Mouse (Mus musculus): Measurements from ENCODE around the gene Thpo.

Gene Thpo

DNA sequence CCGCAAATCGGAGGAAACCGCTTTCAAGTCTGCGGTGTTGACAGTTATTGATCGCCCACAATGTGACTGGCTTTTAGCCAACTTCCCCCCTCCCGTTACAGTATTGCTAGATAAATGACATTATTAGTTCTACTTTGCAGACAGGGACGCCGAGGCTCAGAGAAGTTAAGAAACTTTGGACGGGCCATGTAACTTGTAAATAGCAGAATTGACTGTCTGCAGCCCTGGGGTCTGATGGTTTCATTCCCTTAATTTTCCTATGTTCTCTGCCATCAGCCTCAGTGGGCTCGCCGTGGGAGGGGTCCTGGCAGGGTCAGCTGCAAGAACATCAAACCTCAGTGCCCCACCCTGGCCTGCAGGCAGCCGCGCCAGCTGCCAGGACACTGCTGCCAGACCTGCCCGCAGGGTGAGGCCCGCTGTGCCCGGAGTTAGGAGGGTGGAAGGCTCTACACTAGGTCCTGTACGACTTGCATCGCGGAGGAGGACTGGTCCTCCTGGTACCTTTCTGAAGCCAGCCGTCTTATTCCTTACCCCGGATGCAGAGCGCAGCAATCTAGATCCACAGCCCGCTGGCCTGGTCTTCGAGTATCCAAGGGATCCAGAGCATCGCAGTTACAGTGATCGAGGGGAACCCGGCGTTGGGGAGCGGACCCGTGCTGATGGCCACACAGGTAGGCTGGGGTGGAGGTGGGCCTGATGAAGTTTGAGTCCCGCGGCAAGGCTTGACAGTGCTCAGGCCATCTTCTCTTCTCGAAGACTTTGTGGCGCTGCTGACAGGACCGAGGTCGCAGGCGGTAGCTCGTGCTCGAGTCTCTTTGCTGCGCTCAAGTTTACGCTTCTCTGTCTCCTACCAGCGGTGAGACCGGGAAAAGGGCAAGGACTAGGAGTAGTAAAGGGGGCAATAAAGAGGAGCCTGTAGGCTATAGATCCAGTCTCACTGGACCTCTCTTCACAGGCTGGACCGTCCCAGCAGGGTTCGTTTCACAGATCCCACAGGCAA lies at the start of gene Thpo:
Thpo (minus strand) TSS at position 781 of the 1,000 bp plus-strand sequence.
- in situ Hi-C loops (cut with MboI): no loop called here

DNA sequence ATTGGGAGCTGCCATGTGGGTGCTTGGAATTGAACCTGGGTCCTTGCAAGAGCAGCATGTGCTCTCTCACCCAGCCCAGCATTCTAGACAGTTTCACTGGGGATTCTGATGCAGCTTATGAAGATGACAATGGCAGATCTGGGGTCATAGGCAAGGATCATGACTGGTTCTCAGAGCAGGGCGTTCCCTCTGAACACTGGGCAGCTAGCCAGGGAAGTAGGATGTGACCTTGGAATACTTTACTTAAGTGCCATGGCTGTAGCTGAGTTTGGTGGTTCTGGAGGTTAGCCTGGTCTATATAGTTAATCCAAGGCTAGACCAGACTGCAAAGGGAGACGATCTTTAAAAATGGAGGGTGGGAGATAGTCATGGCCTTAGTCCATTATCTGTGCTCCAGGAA lies 49.6 kb upstream of the Thpo start:
- in situ Hi-C loops (cut with MboI): no loop called here

DNA sequence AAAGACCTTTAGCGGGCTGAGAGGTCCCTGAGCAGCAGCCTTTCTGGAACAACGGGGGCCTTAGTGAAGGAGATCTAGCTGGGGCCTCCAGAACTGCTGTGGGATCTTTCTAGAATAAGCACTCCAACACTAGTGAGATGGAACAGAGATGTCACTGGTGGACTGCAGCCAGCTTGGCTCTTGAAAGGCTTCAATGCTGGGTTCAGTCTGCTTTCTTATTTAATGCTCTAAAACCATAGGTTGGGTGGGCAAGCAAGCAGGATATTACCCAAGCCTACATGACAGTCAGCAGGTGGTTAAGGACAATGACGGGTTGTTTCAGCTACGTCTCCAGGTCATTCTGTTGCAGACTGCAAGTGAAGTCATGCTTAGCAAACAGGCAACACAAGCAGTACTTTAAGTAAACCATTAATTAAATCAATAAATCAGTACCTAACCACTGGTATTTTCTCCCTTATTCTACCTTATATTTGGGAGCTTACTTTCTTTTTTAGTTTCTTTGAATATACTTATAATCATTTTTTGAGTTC lies 46.9 kb upstream of the Thpo start:
- in situ Hi-C loops (cut with MboI): no loop called here

DNA sequence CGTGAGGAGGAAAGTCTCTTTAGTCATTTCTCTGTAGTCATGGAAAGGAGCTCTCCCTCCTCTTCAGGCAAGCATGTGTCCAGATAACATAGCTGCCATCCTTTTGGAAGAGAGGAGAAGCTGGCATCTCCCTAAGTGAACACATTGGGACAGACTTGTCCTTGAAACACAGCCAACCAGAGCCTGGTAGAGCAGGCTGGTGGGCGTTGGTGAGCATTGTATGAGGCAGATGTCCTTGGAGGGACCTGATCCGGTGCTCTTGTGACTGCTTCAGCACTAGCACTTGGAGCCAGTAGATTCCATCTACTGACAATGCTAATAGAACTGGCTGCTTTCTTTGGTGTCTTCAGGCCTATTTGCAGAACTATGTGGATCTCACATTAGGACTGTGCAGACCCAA lies 45.5 kb upstream of the Thpo start:
- in situ Hi-C loops (cut with MboI): no loop called here

DNA sequence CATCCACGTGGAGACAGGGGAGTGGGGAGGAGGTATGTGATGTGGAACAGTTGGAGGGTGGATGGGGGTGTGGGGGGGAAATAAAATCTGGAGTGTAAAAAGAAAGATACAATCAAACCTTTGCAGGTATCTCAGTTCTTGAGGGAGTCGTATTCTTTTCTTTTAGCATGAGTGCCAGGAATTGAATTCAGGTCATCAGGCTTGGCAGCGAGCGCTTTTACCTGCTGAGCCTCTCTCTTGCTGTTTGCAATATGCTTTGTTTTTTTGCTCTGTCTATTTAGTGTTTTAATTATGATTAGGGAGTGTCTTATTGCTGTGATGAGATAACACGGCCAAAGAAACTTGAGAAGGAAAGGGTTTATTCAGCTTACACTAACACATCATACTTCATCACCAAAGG lies 40.7 kb upstream of the Thpo start:
- in situ Hi-C loops (cut with MboI): no loop called here

DNA sequence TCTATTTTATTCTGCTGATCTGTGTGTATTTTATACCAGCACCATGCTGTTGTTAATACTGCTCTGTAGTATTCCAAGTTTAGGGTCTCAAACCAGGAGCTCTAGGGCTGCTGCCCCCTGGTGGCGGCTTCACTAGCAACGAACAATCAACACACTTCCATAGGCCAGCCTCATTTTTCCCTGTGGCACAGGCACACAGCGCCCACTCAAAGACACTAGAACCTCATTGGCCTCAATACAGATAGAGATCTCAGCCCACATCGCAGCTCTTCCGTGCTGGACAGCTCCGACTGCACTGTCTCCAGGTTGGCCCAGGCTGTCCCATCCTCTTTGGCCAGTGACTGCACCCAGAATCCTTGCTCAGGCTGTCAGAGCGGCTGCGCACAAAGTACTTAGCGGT lies 30.9 kb upstream of the Thpo start:
- in situ Hi-C loops (cut with MboI): no loop called here

DNA sequence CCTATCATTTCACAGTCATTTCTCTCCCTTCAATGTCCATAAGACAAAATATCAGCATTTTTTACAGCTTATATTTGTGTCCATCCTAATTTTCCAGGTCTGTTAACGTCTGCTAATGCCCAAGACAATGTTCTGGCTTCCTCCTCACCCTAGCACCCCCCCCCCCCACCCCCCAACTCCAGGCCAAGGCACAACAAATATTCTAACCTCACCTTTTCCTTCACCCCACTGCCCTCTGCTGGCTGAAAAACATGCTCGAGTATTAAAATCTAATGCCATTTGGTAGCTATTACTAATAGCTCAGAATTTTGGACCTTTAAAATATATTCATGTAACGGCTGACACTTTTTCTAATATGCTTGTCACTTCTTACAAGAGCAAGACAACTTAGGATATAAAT lies 27.4 kb upstream of the Thpo start:
- in situ Hi-C loops (cut with MboI): no loop called here

DNA sequence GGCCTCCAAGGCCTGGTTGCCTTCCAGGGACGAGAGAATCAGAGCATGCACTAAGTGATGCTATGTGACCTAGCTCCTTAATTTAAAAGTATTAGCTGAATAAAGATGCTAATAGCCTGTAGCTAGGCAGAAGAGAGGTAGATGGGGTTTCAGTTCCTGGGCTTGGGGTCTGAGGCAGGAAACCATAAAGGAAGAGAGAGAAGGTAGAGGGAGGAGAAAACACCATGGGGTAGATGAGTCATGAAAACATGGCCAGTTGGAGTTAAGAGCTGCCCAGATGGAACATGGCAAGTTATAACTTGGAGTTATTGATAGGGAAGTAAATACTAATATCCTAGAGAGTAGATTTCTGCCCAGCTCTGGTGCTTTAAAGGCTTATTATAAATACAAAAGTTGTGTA lies 23.1 kb upstream of the Thpo start:
- in situ Hi-C loops (cut with MboI): no loop called here

DNA sequence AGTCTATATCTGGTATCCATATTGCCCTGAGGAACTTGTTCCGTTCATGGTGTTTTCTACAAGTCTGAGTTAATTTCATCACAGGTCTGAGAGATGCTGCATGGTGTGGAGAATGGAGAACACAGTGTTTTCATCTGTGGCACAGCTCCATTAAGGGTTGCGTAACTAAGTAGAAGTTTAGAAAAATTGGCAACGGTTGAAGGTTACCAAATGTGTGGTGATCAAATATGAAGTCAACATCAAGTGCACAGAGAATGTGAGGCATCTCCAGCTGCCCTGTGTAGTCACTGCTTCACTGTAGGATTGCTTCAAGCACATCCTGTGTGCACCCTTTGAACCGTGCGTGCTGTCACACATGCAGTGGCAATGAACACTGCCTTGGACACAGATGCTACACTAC lies 21.7 kb upstream of the Thpo start:
- in situ Hi-C loops (cut with MboI): no loop called here

DNA sequence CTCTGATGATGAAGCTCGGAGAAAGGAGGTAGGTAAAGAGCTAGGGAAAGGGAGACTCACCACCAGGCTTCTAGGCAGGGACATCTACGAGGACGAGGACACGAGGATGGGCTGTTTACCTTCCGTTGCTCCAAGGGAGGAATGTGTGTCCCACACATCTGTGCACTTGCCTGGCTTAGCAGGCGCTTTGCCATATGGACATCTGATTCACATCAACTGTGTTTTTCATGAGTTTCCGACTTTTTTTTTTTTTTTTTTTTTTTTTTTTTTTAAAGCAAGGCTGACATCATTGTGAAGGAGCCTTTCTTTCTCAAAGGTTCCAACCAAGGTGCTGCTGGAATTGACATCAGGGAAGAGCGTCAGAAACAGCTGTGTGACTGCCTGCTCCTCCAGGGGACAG lies 16.2 kb upstream of the Thpo start:
- in situ Hi-C loops (cut with MboI): no loop called here

DNA sequence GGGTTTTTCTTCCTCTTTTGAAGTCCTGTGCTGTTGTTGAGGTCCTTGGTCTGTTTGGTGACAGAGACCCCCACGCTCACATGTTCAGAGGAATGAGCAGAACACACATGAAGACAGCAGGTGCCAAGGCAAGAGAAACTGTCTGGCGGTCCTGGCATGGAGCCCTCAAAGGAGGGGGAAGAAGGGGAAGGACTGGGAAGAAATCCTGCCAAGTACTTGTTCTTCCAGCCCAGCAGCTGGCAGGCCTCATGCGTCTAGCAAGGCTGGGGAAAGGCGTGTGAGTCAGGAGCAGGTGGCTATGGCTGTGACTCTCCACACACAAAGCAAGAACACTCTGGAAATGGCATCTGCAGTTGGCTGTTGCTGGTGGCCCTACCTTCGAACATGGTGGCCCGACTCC lies 12.3 kb upstream of the Thpo start:
- in situ Hi-C loops (cut with MboI): no loop called here

DNA sequence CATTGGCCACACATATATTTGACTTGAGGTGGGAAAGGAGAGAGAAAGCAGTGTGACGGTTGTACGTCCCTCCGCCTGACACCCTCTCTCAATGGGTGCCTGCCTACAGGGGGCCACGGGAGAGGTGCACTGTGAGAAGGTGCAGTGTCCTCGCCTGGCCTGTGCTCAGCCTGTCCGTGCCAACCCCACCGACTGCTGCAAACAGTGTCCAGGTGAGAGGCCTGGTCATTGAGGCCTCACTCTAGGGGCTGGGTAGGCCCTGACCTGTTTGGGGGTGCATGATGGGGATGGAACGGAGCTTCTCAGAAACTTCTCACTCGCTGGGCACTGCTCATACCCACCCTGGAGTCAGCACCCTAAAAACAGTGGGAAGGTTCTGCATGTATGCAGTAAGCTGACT lies 5.5 kb upstream of the Thpo start:
- in situ Hi-C loops (cut with MboI): no loop called here

DNA sequence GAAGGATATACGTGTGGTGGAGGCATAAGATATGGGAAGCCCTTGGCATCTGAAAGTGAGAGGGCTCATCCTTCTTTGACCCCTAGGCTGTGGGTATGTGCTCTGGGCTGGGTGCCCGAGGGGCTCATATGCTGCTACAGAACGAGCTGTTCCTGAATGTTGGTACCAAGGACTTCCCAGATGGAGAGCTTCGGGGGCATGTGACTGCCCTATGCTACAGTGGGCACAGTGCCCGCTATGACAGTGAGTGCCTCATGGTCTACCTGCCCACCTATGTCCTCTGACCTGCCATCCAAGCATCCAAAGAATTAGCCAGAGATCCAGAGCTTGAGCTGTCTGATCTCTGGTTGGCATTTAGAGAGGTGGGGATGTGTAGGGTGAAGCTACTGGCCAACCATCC lies 2.5 kb upstream of the Thpo start:
- in situ Hi-C loops (cut with MboI): no loop called here

DNA sequence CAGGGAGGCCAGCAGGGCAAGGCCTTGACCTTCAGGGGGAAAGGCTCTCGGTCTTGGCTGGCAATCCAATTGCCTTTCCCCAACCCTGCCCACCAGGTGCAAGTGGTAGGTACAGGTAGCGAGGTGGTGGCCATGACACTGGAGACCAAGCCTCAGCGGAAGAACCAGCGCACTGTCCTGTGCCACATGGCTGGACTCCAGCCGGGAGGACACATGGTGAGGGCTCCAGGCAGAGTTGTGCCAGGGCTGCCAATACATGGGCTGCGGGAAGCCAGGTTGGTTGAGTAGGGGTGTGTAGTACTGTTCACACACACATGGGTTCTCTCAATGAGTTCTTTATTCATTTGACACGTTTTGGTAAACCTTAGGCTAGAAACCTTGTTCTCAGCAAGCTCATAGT lies 1.9 kb upstream of the Thpo start:
- in situ Hi-C loops (cut with MboI): no loop called here

DNA sequence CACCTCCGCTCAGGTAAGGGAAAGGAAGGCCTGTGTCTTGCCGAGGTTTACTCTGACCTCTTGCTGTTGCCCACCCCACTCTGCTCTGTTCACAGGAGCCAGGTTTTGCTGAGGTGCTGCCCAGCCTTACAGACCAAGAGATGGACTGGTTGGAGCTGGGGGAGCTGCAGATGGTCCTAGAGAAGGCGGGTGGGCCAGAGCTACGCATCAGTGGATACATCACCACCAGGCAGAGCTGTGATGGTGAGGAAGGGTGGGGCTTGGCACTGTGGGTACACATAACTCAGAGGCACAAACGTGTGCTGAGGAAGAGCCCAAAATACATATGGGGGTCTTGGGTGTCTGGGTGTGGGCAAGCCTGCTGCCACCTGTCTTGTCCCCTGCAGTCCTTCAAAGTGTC lies 1.3 kb upstream of the Thpo start:
- in situ Hi-C loops (cut with MboI): no loop called here

DNA sequence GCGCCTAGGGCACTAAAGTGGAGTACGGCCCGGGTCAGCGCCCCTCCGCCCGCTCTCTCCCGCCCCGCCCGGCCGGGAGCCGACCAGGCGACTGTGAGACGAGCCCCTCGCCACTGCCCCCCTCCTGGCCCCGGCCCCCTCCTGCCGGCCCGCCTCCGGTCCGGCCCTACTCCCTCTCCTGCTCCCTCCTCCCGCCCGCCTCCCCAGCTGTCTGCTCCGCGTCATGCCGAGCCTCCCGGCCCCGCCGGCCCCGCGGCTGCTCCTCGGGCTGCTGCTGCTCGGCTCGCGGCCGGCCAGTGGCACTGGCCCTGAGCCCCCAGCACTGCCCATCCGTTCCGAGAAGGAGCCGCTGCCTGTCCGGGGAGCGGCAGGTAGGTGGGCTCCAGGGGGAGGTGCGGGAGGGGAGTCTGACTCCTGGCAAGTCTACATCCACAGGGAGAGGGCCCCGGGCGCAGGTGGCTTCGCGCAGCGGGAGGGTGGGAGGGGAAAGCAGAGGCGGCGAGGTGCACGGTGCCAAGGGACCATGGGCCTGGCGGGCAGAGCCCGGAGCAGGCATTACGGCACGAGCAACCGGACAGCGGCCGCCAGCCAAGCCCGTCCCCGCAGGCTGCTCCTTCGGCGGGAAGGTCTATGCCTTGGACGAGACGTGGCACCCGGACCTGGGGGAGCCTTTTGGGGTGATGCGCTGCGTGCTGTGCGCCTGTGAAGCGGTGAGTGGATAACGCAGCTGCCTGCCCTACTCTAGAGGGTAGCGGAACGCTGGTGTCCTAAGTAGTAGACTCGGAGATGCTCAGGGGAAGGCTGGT lies 1.2 kb downstream of the Thpo start, which contains the start of gene Chrd:
Chrd (plus strand) TSS at position 203 of the 806 bp plus-strand sequence.
- in situ Hi-C loops (cut with MboI): no loop called here

DNA sequence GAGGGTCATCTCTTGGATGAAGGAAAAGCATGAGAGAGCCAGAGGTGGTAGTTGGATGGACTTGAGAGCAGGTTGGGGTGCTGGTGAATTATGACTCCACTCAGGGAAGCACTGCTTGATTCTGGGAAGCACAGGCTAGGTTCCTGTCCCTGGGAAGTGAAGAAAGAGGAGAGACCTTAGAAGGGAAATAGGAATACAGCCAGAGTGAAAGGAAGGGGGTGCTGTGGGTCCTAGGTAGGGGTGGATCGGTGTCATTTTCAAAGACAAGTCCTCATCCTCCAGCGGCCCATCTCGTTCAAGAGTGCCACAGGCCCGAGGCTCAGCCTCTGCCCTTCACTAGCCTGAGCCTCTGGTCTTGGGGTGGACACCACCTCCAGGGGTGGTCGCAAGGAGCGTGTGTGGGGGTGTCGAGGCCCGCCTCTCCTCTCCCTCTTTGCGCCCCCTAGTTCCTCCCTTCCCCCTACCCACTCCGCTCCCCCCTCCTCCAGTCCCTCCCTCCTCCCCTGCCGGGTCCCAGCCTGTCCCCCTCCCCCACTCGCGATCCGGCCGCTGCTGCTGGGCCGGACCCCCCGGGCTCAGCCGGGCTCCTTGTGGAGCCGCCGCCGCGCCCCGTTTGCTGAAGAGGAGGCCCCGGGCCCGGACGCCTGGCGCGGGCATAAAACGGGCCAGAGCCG lies 1.9 kb downstream of the Thpo start:
- in situ Hi-C loops (cut with MboI): no loop called here

DNA sequence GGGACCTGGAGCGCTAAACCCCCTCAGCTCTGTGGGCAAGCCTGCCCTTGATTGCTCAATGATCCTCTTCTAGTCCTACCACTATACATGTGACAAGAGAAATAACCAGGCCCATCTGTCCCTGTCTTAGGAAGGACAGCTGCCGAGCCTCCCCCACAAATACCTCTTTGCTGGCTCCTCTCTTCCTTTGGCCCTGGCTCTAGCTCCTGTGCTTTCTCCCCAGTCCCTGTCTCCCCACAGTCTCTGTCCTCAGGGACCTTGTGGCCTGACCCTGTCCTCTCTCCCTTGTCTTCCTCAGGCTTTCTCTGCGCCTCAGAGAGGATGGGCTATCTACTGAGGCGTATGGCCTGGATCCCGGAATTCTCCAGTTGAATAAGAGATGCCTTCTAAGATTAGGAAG lies 2.6 kb downstream of the Thpo start:
- in situ Hi-C loops (cut with MboI): no loop called here

DNA sequence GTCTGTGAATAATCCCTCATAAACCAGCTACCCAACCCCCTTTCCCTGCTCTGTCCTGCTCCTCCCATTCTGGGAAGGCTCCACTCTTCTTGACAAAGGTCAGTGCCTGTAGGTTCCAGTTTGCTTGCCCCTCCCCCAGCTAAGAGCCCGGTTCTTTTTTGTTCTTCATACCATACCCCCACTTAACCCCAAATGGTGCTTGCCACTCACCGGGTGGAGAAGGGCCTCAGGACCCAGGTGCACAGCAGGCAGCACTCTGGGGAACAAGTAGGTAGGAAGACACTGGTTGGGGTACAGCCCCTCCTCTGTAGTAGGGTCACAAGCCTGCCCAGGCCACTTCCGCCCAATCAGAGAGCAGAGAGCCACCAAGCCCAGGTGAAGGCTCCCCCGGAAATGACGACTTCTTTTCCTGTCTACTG lies 4.0 kb downstream of the Thpo start:
- in situ Hi-C loops (cut with MboI): no loop called here

DNA sequence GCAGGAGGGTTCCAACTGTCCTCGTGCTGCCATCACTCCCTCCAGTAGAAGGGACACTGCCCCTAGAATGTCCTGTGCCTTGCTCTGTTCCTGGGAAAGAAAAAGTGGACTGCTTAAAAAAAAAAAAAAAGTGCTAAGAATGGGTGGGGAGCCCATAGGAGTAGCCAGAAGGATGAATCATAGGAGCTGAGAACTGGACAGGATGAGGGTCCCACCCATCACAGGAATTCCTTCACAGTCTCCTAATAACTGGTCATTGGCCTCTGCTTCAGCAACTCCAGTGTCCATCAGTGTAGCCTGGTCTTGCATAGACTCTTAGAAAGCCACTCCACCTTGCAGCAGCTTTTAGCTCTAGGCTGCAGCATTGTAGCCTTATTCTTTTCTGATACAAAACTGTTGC lies 7.9 kb downstream of the Thpo start:
- in situ Hi-C loops (cut with MboI): no loop called here

DNA sequence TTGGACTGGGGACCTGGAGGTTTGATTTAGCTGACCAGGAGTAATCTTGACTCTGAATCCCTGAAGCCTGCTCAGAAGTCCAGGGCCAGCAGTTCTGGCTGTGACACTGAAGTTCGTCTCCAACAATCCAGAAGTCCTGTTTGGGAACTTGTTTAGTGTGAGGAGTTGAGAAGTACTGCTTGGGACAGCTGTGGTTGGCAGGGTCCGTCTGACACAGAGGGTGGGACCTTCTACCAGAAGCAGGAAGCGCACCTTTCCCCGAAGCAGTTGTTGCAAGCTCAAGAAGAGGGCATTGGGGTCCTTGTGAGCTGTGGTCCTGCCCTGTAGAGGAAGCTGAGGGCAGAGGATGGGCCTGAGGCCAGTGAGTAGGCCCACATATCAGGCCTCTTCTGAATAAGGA lies 8.6 kb downstream of the Thpo start:
- in situ Hi-C loops (cut with MboI): no loop called here

DNA sequence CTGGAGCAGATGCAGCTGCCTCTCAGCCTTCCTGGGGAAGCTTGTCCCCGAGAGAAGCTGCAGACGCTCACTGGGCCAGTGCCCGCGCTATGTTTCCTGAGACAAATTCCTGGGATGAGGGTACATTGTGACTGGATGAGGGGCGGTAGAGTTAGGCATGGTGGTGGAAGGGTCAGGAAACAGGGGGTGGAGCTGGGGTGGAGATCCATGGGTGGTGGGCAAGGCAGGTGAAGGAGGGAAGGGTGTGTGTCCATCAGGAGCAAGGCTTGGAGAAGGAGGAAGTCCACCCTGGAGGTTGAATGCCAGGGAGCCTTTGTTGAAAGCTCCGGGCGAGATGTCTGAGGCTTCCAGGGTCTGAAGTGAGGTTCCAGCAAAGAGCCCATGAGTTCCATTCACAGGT lies 9.0 kb downstream of the Thpo start:
- in situ Hi-C loops (cut with MboI): no loop called here

Data from mature B cell (primary cell).